Mouse (Mus musculus): ENCODE data around the gene Erc2.

- TF ChIP-seq POLR2A (IDR thresholded peaks at IDR 0.05; ENCODE audit: extremely low read depth, insufficient read depth, low read length), result no peak
- TF ChIP-seq CTCF (IDR thresholded peaks at IDR 0.05; ENCODE audit: low read depth, low read length), result no peak
Observed at GRCm38 (mm10) chr14:28150942-28151341, 528.7 kb downstream of the Erc2 start.
